Mouse (Mus musculus): Measurements from ENCODE around the gene Hexa. TPM values are rescaled to one million over a fixed set of nuclear protein-coding genes. Genes with fewer than 3 reads are reported as not detected.

The Hexa gene
- total RNA-seq, 2 experiments from 2014 or later, result 33.2 to 33.9 TPM

Other genes starting within 250 kb of the Hexa start
- gene Adpgk, start 248.0 kb upstream of the Hexa start, total RNA-seq (2021), result 1 to 10 TPM; 9.5 to 9.8 TPM
- 1 to 10 TPM; 2.7 to 3.4 TPM for gene Bbs4, start 186.0 kb upstream of the Hexa start, total RNA-seq (2021)
- gene Arih1, start 52.9 kb upstream of the Hexa start, total RNA-seq (2021), result 10 to 100 TPM; 84.7 to 91.1 TPM
- under 1 TPM; 0.56 to 0.67 TPM for gene Tmem202, start 307 bp downstream of the Hexa start, total RNA-seq (2021)
- under 1 TPM in 1 of 2 experiments, not detected in 1; 0.10 TPM for gene Celf6, start 38.4 kb downstream of the Hexa start, total RNA-seq (2021)
- gene Parp6, start 77.7 kb downstream of the Hexa start, total RNA-seq (2021), result 10 to 100 TPM; 18.5 to 22.2 TPM
- 1,000 to 10,000 TPM; 1,287 to 1,327 TPM for gene Pkm, start 116.8 kb downstream of the Hexa start, total RNA-seq (2021)
- gene Gramd2, start 140.6 kb downstream of the Hexa start, total RNA-seq (2021), result under 1 TPM; 0.05 to 0.19 TPM
- 1 to 10 TPM; 6.3 to 7.8 TPM for gene Senp8, start 211.2 kb downstream of the Hexa start, total RNA-seq (2021)
- 10 to 100 TPM; 13.7 to 19.8 TPM for gene Myo9a, start 211.4 kb downstream of the Hexa start, total RNA-seq (2021)

All from heart, postnatal 14 days (tissue).